Comparison of ENCODE assay signal across 12 mouse cellular contexts in genomic region chr11:43495037-43495436, GRCm38 (mm10). TPM values are rescaled to one million over a fixed set of nuclear protein-coding genes. Genes with fewer than 3 reads are reported as not detected.
A peak's percentile ranks its signal among the peaks of the same experiment; 100 is the strongest.
DNase-seq lines count a peak whose midpoint lies in the region; ATAC-seq and TF ChIP-seq lines count a peak whose summit lies in the region.
"Had no signal": no experiment of that assay in that cellular context is flagged by ENCODE, and none has a peak within 500 bp of the region (broad histone marks: within the 10 kb centered on the region; RNA-seq: fewer than 3 reads in every experiment).

No protein-coding gene starts in this region.

- no peaks in the 10 kb centered on the region for H3K27me3 ChIP-seq in heart, embryonic 16.5 days (ENCODE audit: control insufficient read depth, insufficient read depth, low read length)
- no peaks in the 10 kb centered on the region for H3K27me3 ChIP-seq in liver, postnatal 0 days (ENCODE audit: insufficient read depth, low read length)
- H3K27me3 ChIP-seq: embryonic facial prominence, embryonic 15.5 days; liver, embryonic 15.5 days had no signal

- peaks cover 3% of the 10 kb centered on the region; the same call in 1 of the 2 replicates for H3K9me3 ChIP-seq in heart, embryonic 16.5 days (replicated peaks; ENCODE audit: control insufficient read depth, low read length)
- H3K9me3 ChIP-seq in liver, postnatal 0 days (ENCODE audit: low read length): no peaks in the 10 kb centered on the region
- H3K9me3 ChIP-seq: embryonic facial prominence, embryonic 15.5 days; liver, embryonic 15.5 days had no signal

- 44% methylated on average over 8 of the region's 8 CpGs for WGBS in heart, embryonic 16.5 days
- 60% methylated on average over 8 of the region's 8 CpGs for WGBS in liver, postnatal 0 days (ENCODE audit: insufficient replicate concordance)

- TF ChIP-seq CTCF in liver, postnatal 0 days (IDR thresholded peaks at IDR 0.05; ENCODE audit: low read depth): 0 out of 2 replicates have a peak, but pooled peaks have one; percentile 13

- ATAC-seq in heart, embryonic 16.5 days (replicated peaks; ENCODE audit: extremely low read depth, insufficient read depth, low FRiP score): 0 out of 2 replicates have a peak, but pooled peaks have one; percentile 39
- no peak for ATAC-seq in liver, postnatal 0 days
- ATAC-seq in erythroblast, adult 5-6 weeks (replicated peaks; ENCODE audit: low FRiP score, poor library complexity, severe bottlenecking): no peak
- ATAC-seq: activated CD4-positive, CD25-positive, alpha-beta regulatory T cell, adult 4 months; CD4-positive, CD25-positive, alpha-beta regulatory T cell, adult 4 months had no signal

- no peak for TF ChIP-seq EP300 in liver, postnatal 0 days (IDR thresholded peaks at IDR 0.05; ENCODE audit: low read depth)

- intact Hi-C loops in heart, postnatal 14 days (cut with DNase I): loop anchor here (2.0 kb wide), 2 partner anchors 34 to 62 kb away; partner anchors contain the start of gene Ccnjl
- intact Hi-C loops in gastrocnemius, postnatal 36 days (cut with DNase I): no loop called here

- no peak overlapping the region for H3K4me3 ChIP-seq in heart, embryonic 16.5 days (ENCODE audit: low read length)
- no peak overlapping the region for H3K4me3 ChIP-seq in liver, postnatal 0 days (ENCODE audit: low read depth, low read length)
- H3K4me3 ChIP-seq: embryonic facial prominence, embryonic 15.5 days; liver, embryonic 15.5 days had no signal

- H3K4me2 ChIP-seq in heart, embryonic 16.5 days (ENCODE audit: low read depth, low read length): no peak overlapping the region
- no peak overlapping the region for H3K4me2 ChIP-seq in liver, postnatal 0 days (ENCODE audit: low read depth, low read length)
- H3K4me2 ChIP-seq: embryonic facial prominence, embryonic 15.5 days; liver, embryonic 15.5 days had no signal

- H3K9ac ChIP-seq in heart, embryonic 16.5 days (ENCODE audit: low read length): no peak overlapping the region
- H3K9ac ChIP-seq in liver, postnatal 0 days (replicated peaks): no peak overlapping the region
- H3K9ac ChIP-seq: embryonic facial prominence, embryonic 15.5 days; liver, embryonic 15.5 days had no signal

- H3K4me1 ChIP-seq in heart, embryonic 16.5 days (ENCODE audit: control insufficient read depth, insufficient read depth, low read length): 0 out of 2 replicates have a peak, but pooled peaks cover 2% of the 10 kb centered on the region
- H3K4me1 ChIP-seq in liver, postnatal 0 days (ENCODE audit: insufficient read depth): no peaks in the 10 kb centered on the region
- H3K4me1 ChIP-seq: liver, embryonic 15.5 days had no signal

- H3K36me3 ChIP-seq in heart, embryonic 16.5 days (ENCODE audit: control insufficient read depth, insufficient read depth): no peaks in the 10 kb centered on the region
- H3K36me3 ChIP-seq in liver, postnatal 0 days (replicated peaks; ENCODE audit: insufficient read depth, low read length): no peaks in the 10 kb centered on the region
- H3K36me3 ChIP-seq: embryonic facial prominence, embryonic 15.5 days; liver, embryonic 15.5 days had no signal

- no peak for DNase-seq in heart, postnatal 14 days
- DNase-seq in liver, postnatal 0 days: no peak
- DNase-seq in liver: no peak
- DNase-seq in embryo, embryonic 10 days (ENCODE audit: low spot score): peak; percentile 56
- peak; percentile 62 for DNase-seq in retina, embryonic 14.5 days (ENCODE audit: low spot score)
- no peak for DNase-seq in gastrocnemius, postnatal 36 days

- H3K27ac ChIP-seq in heart, embryonic 16.5 days (ENCODE audit: low read length): no peak overlapping the region
- no peak overlapping the region for H3K27ac ChIP-seq in liver, postnatal 0 days (ENCODE audit: low read depth)
- H3K27ac ChIP-seq: embryonic facial prominence, embryonic 15.5 days; liver, embryonic 15.5 days had no signal

RNA-seq across cellular contexts. Expression of gene C1qtnf2, which starts 21.0 kb away (rescaled TPM):
- polyA plus RNA-seq in heart, embryonic 16.5 days (2015; fragmentation: Nextera tagmentation; extraction: Ambion mirVana): 6.2 and 6.3 TPM in 2 replicates
- total RNA-seq in heart, postnatal 14 days (2021): 1 to 10 TPM; 10.0 TPM
- 2.5 and 2.7 TPM in 2 replicates for polyA plus RNA-seq in liver, postnatal 0 days (2015; fragmentation: Nextera tagmentation; extraction: Ambion mirVana)
- total RNA-seq in gastrocnemius, postnatal 36 days (2021): 1 to 10 TPM; 3.0 to 3.8 TPM
- total RNA-seq in erythroblast, adult 5-6 weeks (2015; ENCODE audit: low replicate concordance): not detected in 2 replicates
- not detected in 2 replicates for total RNA-seq in erythroblast, adult 5-6 weeks (2017; ENCODE audit: low replicate concordance)
- polyA plus RNA-seq: activated CD4-positive, CD25-positive, alpha-beta regulatory T cell, adult 4 months; CD4-positive, CD25-positive, alpha-beta regulatory T cell, adult 4 months had no signal

RNA-seq across cellular contexts. Expression of gene Ccnjl, which starts 33.5 kb away (rescaled TPM):
- 19.5 and 20.4 TPM in 2 replicates for polyA plus RNA-seq in heart, embryonic 16.5 days (2015; fragmentation: Nextera tagmentation; extraction: Ambion mirVana)
- 1 to 10 TPM; 7.4 to 8.5 TPM for total RNA-seq in heart, postnatal 14 days (2021)
- polyA plus RNA-seq in liver, postnatal 0 days (2015; fragmentation: Nextera tagmentation; extraction: Ambion mirVana): 1.5 and 2.1 TPM in 2 replicates
- under 1 TPM; 0.12 to 0.13 TPM for total RNA-seq in gastrocnemius, postnatal 36 days (2021)
- total RNA-seq in erythroblast, adult 5-6 weeks (2015; ENCODE audit: low replicate concordance): not detected in 2 replicates
- total RNA-seq in erythroblast, adult 5-6 weeks (2017; ENCODE audit: low replicate concordance): 0.98 TPM in 1 of 2 replicates, not detected in the other

Comparison
In these comparisons a context has a peak if more than half of its experiments do, and no peak if none do; other contexts are left out.
1. DNase-seq: peak in embryo, embryonic 10 days (single experiment) and retina, embryonic 14.5 days (single experiment); none in heart, postnatal 14 days (0 of 2), liver, postnatal 0 days (single experiment), liver (single experiment) and gastrocnemius, postnatal 36 days (0 of 2).
2. RNA of gene Ccnjl, which starts 33.5 kb away (total RNA-seq): 7.4 to 8.5 TPM in heart, postnatal 14 days; 0.12 to 0.13 TPM in gastrocnemius, postnatal 36 days and 0.98 TPM in erythroblast, adult 5-6 weeks; every median in the first group is over 4 times any median in the second.